Mouse (Mus musculus): Measurements from ENCODE around the gene Adamtsl4.
"Not testable (repeated sequence)": the region's sequence is repeated elsewhere in the genome, so short reads cannot be mapped to it uniquely, and the experiment has no call there.

The Adamtsl4 gene

DNA sequence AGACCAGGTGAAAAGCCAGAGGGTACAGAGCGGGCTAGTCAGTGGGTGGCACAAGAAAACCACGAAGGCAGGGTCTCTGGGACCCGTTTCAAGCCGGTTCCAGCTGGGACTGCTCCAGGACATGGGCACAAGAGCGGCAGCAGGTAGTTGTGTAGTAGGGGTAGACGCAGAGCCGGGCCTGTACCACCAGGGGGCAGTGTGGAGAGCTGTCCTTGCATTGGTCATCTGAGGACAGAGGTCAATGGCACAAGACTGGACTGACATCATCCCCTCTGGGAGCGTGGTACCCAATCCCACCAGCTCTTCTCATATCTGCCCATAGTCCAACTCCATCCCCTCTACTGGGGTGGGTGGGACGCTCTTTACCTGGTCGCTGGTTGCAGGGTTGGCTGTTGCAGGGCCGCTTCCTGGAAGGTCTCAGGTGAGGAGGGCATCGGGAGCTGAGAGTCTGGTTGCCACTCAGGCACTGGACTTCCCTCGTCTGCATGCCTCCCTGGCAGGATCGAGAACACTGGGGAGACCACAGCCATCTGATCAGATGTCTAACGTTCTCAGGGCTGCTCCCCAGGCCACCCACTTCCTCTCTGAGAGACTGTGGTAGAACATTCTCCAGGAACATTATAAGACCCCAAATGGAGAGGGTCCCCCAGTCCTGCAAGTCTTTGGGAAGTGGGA is 10.8 kb downstream of the Adamtsl4 start:
- DNase-seq (ENCODE audit: low spot score): no peak

DNA sequence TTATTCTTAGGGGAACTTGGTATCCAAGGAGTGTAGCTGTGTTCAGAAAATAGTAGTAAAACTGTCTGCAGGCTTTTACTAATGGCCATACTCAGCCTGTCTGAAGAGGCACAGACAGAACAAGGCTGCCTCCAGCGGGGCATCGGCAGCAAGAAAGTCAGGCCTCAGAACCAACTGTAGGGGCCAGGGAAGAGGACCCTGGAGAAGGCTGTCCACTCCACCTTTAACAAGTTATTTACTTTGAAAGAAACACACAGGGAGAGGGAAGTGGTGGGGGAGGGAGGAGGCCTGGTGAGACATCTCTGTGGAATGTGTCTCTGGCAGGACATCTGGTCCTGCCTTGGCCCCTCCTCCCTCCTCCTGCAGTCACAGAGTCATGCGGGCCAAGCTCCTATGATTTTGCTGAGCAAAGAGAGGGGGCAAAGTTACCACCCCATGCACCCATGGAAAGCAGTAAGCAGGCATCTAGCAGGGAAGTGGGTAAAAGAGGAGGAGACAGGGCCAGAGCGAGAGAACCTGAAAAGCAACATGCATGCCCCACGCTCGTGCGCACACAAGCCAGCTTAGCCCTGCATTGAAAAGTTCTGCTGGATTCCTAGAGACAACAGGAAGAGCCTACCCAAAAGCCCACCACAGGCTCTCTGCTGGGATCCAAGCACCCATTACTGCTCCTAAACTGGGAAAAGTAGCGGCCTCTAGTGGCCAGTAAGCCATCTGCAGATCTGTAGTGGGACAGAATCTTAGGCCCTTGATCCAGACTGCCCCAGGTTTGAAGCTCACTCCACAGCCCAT is 12.2 kb downstream of the Adamtsl4 start:
- no peak for DNase-seq (ENCODE audit: low spot score)

DNA sequence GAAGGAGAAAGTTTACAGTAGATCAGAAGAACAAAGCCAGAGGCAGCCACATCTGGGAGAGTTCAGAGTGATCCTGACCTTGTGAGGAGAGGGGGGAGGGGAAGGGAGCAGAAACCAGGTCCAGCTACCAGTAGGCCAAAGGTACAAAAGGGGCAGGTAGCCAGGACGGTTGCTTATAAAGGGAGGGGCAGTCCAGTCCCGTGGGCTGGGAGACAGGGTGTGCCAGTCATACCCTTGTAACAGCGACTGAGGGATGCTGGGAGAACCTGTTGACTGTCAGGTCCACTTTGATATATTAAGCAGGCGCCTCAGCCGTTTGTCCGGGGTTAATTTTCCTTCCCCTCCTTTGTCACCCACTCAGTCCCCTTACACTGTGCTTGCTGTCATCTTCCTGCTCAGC is 12.9 kb downstream of the Adamtsl4 start:
- no peak for DNase-seq (ENCODE audit: low spot score)

DNA sequence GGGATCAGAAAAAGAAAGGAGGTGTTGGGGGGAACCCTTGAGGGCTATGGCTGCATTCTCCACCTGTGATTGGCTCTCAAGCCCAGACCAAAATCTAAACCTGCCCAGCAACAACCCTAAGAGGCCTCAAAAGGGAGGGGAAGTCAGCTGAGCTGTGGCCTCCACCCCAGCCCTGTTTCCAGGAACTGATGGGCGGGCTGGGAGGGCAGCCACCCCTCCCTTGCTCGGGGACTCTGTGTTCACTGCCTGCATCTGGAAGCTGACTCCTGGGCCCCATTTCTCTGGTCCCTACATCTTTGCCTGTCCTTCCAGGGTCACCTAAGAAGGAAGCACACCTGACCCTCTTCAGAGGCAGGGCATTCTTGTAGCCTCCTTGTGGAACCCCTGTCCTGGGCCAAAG is 13.5 kb downstream of the Adamtsl4 start:
- DNase-seq (ENCODE audit: low spot score): no peak

DNA sequence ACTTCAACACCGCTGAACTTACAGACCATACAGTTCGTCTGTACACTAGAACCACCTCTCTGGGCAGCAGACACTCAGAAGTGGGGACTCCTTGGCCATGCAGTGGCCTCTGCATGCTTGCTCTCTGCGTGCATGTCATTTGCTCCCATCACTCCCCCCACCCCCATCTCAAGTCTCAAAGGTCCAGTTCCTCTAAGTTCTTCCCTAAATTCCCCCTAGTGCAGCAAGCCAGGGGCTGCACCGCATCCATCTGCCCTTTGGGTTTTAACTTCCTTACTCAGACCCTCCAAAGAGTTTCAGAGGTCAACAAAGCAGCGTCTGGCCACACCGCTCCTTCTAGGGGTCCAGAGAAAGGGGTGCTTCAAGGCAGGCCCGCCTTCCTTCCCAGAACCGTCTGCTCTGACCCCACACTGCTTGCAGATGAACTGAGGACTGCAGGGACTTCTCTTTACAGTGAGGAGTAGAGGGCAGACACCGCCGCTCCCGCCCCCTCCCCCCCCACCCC is 14.0 kb downstream of the Adamtsl4 start:
- no peak for DNase-seq (ENCODE audit: low spot score)

DNA sequence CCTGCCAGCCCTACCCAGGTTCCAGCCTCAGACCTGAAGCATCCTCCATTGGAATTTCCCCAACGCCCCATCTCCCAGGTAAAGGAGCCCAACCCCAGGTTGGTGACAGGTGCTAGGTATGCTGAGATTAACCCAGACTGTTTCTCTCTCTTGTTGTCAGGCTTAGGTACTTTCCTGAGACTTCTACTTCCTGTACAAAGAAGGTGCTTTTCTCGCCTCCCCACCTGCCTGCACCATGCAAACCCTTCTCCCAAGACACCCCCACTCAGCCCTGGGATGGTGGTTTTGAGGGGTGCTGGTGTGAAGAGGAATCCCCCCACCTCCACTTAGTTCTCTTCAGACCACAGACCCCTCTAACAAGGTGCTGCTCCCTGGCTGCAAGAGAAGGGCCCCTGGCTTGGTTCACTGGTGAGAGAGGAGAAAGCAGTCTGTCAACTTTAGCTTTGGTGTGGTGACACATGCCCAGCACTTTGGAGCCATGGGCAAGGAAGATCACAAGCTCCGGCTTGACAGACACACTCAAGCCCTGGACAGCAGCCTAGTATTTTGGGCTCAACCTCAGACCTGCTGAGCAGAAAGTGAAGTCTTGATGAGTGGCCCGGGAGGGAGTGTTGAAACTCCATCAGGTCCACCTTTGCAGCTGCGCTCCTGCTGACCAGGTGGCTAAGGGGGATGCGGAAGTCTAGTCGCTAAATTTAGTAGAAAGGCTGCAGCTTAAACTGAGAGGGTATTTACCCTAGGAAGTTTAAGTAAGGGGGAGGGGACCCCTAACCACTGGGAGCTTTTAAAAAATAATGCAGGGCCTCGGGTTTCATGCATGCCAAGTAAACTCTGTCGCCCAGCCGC is 14.6 kb downstream of the Adamtsl4 start:
- no peak for DNase-seq (ENCODE audit: low spot score)

DNA sequence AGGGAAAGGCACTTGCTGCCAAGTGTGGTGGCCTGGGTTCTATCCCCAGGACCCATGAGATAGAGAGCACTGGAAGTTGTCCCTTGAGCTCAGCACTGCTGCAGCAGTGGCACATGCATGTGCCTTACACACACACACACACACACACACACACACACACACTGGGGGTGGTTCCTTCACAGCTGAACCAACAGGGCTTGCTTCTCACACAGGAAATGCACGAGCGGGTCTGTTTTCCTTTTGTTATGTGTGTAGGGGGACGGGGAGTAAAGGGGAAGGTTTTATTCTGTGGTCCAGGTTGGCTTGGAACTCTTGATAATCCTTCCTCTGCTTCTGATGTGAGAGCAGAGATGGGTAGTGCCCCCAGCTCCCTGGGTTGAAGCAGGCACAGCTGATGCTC is 15.3 kb downstream of the Adamtsl4 start:
- DNase-seq (ENCODE audit: low spot score): no peak

DNA sequence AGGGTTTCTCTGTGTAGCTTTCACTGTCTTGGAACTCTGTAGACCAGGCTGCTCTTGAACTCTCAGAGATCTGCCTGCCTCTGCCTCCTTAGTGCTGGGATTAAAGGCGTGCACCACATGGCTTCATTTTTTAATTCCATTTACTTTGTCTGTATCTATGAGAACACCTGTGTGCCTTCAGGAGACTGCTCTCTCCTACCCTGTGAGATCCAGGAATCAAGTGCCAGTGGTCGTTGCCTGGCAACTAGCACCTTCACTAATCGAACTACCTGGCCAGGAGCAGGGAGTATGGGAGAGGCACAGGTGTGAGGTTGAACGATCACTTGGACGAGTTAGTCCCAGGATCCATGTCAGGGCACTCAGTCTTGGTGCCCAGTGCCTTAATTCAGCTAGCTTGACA is 16.5 kb downstream of the Adamtsl4 start:
- DNase-seq (ENCODE audit: low spot score): no peak

DNA sequence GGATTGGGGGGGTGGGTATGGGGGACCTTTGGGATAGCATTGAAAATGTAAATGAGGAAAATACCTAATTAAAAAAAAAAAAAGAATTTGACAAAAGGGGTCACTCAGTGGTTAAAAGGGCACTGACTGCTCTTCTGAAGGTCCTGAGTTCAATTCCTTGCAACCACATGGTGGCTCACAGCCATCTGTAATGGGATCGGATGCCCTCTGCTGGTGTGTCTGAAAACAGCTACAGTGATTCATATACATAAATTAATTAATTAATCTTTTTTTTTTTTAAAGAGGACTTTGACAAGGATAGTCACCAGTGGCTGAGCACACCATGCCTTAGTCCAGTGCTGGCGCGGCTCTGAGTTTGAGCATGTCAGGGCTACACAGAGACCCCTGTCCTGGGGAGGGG is 17.3 kb downstream of the Adamtsl4 start:
- DNase-seq (ENCODE audit: low spot score): not testable (repeated sequence)

DNA sequence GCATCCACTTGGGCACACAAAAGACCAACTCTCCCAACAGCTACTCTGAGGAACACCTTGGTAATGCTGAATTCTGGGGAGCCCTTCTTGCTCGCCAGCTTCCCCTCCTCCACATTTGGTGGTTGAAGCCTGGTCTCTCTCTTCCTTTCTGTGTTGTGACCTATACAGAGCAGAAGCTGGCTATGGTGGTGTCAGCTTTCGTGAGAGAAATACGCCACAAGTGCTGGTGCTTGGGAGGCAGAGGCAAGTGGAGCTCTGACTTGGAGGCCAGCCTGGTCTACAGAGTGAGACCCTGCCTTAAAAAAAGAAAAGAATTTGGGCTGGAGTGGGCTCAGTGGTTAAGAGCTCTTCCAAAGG is 18.4 kb downstream of the Adamtsl4 start:
- DNase-seq (ENCODE audit: low spot score): no peak

DNA sequence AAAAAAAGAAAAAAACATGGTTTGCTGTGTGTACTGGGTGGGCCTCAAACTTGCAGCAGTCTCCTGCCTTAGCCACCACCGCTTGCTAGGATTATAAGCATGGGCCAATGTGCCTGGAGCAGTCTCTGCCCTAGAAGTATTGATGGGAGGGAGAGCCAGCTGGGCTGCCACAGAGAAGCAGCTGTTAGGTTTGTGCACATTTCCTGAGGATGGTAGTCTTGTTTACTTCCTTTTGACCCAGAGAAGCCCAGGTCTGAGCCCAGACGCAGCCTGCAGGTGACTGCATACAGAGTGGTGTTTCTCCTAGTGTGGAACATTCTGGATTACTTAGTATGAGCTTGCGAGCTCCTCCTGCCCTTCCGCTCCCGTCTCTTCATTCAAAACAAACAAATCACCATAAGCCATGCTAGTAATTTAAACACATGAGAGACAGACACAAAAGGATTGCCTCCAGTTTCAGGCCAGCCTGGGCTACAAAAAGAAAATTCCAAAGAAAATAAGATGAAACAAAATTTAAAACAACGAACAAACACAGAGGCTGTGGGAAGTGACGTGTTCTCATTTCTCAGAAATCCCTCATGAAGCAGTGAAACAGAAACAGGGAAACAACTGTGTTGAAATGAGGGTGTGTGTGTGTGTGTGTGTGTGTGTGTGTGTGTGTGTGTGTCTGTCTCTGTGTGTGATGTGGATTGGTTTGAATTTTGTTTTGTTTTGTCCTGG is 19.0 kb downstream of the Adamtsl4 start:
- no peak for DNase-seq (ENCODE audit: low spot score)

DNA sequence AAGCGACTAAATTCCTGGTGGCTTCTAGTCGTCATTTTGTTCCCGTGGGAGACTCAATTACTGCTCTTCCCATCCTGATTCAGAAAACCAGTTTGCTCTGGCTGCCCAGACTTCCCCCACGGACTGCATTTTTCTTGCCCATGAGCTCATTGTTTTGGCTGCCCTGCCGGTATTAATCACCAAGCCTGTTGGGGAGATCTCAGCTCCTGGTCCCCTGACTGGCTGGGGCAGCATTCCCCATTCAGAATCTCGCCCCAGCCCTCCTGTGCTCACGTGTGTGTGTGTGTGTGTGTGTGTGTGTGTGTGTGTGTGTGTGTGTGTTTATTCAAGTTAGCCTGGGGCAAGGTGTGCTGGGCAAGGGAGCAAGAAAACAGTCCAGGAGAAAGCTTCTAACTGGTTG is 19.7 kb downstream of the Adamtsl4 start:
- no peak for DNase-seq (ENCODE audit: low spot score)

DNA sequence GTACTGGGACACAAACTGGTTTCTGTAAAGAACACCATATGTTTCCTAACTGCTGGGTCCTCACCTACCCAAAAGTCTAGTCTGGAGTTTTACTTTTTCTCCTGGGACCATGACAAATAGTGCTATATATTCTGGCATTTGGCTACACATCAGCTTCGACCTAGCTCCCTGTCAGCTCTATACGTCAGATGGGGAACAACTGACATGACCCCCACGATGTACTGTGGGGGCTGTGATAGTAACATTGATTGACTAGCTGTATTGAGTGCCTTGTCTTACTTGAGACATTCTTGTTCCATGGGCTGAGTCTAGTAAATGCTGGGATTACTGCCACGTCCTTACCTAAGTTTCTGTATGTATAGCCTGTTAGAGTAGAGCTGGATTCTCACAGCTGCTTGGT is 20.2 kb downstream of the Adamtsl4 start:
- no peak for DNase-seq (ENCODE audit: low spot score)

DNA sequence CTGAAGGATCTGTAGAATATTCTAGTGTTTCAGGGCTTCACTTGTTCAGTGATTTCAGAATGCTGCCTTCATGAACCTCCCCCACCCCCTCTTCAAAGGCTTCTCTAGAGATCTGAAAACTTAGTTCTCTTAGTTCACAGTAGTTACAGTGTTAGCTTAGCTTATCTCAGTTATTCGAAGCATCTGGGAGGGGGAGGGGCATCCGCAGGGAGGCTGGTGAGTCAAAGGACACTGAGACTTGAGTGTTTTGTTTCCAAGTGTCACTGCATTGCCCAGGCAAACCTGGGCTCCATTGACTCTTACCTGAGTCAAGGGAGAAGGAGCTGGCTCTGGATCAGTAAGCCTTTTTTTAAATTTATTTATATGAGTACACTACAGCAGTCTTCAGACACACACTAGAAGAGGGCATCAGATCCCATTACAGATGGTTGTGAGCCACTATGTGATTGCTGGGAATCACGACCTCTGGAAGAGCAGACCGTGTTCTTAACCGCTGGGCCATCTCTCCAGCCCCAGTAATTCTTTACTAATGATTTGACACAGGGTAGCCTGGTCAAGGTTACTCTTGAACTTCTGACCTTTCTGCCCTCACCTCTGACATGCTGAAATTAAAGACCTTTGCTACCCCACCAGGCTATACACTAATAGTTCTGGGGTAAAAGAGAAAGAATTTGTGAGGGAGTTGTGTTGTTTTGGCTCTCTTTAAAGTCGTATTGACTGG is 21.4 kb downstream of the Adamtsl4 start:
- no peak for DNase-seq (ENCODE audit: low spot score)

DNA sequence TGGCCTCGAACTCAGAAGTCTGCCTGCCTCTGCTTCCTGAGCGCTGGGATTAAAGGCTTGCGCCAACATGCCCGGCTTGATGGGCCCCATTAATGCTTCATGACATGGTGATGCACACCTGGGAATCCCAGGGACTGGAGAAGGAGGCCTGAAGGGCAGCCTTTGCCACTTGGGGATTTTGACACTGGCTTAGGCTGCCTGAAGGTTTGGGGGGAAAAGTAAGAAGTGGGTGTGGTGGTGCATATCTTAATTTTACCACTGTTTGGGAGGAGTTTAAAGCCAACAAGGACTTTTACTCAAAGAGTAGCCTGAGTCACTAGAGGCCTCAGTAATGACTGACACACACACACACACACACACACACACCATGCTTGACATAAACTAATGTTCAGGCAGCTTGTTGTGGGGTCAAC is 22.8 kb downstream of the Adamtsl4 start:
- no peak for DNase-seq (ENCODE audit: low spot score)

DNA sequence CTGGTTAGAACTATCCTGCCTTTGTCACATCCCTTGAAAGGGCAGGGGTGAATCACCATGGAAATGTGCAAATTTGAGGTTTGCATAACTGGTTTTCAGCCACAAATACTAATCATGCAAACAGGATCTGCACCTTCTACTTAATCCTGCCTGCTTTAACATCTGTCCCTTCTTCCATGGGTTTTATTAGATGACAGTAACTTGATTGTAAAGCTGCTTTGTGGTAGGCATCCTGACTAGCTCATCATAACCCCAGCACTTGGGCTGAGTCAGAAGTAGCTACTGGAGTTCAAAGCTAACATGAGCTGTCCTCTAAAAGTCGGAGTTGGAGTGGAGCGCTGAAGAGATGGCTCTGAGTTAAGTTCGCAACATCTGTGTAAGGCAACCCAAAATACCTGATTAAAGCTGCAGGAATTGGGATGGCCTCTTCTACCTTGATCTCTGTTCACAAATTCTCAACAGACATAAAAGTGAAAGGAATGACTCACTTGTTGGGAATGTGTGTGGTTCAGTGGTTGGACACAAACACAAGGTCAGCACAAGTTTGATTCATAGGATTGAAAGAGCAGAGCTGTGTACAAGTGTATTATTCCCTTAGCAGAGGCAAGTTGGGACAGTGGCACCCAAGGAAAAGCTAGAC is 23.6 kb downstream of the Adamtsl4 start:
- no peak for DNase-seq (ENCODE audit: low spot score)

DNA sequence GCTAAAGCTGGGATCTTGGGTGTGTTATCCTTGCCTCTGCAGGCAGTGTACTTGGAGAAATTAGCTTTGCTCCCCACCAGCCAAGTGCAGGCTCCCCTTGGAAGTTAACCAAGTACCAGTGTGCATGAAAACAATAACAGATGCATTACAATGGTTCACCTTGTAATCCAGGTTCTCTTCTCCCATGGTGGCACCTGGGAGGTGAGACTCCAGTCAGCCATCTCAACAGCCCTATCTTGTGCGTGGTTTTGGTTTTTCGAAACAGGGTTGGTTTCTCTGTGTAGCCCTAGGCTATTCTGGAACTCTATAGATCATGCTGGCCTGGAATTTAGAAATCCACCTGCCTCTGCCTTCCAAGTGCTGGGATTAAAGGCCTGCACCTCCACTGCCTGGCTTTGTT is 24.2 kb downstream of the Adamtsl4 start:
- no peak for DNase-seq (ENCODE audit: low spot score)

DNA sequence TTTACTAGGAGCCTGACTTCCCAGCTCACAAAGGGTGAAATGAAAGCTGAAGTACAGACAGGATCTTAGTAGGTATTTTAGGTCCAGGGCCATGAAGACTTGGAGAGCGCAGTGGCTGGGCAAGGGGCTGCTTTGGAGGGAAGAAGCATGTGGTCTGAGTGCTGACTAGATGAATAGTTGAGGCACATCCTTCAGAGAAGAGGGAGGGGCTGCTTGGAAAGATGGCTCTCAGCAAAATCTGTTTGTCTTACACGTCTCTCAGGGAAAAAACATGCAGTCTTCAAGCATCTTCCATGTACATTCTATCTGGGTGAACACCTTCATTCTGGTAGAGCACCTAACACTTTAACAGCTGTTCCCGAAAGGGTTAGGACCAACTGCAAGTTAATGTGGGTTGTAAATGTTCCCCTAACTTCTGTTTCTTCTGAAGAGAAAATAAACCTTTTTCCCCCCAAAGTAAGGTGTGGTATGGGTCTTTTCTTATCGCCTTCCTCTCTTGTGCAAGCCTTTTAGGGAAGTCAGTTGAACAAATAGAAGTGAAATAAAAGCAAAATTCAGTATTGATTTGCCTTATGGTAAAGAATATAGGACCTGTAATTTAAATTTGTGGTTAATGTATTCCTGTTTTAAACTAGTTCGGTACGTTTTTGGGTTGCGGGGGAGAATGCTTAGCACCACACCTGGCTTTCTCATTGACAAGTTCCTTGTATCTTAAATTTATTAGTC is 24.8 kb downstream of the Adamtsl4 start:
- no peak for DNase-seq (ENCODE audit: low spot score)

DNA sequence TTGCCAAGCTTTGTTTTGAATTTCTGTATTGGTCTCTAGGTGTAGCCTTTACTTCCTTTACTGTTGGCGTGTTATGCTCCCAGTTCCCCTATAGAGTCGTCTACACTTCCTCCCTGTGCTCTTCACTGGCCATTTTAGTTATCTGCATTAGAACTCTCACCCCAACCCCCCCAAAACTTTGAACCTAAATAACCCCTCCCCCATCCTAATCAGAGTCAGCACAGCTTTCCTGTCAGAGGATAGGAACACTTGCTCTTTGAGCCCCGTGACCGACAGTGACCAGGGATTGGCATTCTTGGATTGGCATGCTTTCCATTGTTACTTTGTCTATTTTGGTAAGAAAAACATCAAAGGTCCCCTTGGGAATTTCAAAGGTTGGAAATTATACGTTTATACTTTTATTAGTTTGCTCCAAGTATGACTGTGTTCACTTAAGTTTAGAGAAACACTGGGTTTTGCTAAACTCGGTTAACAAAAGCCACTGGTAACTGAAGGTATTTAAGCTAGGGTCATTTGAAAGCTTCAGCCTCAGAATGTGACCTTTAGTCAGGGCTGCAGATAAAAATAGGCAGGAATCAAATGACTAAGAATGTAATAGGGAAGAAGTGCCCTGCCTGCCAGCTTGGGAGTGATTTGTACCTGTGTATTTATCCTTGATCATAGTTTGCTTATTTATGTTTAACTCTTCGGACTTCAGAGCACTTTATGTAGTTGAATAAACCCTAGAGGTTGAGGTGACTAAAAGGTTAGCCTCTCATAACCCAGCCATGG is 25.6 kb downstream of the Adamtsl4 start:
- DNase-seq (ENCODE audit: low spot score): no peak
